Mouse (Mus musculus) right cerebral cortex, postnatal 25 days (tissue): Measurements from ENCODE around the gene Sirt2.

Experiments used
- DNase-seq: peaks from one replicate; pipeline ENCODE4 v3.0.0; 2022

Gene Sirt2

DNA sequence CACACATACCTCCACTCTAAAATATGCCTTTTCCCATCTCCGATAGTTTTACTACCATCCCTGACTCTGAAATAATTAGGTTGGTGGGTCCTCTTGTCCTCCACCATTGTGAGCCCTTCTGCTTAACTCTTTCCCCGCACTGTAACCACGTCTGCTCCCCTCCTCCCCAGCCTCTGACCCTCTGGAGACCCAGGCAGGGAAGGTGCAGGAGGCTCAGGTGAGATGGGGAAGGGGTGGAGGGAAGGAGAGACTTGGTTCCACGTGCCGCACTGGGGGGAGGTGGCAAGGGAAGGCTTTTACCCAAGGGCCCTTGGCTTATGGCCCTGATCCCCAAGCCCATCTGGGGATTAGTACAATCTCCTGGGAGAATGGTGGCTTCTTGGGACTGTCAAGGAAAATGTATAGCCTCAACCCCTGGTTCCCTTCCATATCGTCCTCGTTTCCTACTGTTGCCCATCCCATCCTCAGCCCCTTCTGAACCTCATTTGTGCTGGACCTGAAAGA is 979 bp downstream of the Sirt2 start, which contains the start of gene Nfkbib:
Gene Nfkbib (minus strand): TSS at position 51 of the 504 bp plus-strand sequence.
- no peak for DNase-seq

GRCm38 (mm10) chr7:28769414-28769958 is 3.0 kb downstream of the Sirt2 start:
- no peak for DNase-seq

GRCm38 (mm10) chr7:28770309-28770708 is 3.8 kb downstream of the Sirt2 start:
- DNase-seq, result no peak

DNA sequence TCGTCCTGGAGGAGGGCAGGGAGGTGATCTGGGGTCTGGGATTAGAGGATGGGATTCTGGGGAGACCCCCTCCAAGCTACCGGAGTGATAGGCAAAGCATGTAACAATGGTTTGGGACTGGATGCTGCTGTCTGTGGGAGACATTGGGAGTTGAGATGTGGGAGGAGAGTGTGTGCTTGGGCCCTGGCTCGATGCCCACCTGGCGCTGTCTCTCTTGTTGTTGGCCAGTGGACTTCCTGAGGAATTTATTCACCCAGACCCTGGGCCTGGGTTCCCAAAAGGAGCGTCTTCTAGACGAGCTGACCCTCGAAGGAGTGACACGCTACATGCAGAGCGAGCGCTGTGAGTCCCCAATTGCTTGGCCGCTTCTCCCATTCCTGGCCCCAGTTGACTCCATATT is 5.3 kb downstream of the Sirt2 start:
- no peak for DNase-seq

GRCm38 (mm10) chr7:28773163-28773562 is 6.6 kb downstream of the Sirt2 start:
- DNase-seq, result no peak

- no peak for DNase-seq
These were observed 7.6 kb downstream of the Sirt2 start for GRCm38 (mm10) chr7:28774164-28774563.

DNA sequence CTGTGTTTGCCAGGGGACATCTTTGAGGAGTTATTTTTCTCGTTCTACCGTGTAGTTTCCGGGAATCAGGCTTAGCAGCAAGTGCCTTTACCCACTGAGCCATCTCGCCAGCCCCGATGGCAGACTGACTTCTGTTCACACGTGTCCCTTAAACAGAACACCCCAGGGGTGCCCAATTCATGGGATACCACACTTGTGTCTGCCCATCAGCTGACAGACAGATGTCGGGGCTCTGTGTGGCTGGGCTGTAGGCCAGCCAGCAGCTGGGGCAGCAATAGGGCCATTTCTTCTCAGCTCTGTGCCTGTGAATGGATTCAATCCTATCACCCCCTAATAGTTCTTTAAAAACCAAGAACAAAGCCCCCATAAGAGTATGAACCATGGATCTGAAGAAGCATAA is 8.6 kb downstream of the Sirt2 start:
- DNase-seq, result no peak

DNA sequence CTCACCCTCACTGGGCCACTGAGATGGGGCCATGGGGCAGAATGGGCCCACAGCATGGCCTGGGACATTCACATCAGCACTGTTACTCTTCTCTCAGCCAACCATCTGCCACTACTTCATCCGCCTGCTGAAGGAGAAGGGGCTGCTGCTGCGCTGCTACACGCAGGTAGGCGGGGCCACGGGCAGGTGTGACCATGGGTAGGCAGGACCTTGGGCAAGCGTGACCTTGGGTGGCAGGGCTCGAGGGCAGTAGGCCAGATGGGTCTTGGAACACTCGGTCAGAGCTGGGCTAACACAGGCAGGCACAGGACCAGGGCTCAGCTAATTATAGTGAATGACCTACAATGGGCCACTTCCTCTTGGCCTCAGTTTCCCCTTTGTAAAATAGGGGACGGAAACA is 12.3 kb downstream of the Sirt2 start:
- no peak for DNase-seq

DNA sequence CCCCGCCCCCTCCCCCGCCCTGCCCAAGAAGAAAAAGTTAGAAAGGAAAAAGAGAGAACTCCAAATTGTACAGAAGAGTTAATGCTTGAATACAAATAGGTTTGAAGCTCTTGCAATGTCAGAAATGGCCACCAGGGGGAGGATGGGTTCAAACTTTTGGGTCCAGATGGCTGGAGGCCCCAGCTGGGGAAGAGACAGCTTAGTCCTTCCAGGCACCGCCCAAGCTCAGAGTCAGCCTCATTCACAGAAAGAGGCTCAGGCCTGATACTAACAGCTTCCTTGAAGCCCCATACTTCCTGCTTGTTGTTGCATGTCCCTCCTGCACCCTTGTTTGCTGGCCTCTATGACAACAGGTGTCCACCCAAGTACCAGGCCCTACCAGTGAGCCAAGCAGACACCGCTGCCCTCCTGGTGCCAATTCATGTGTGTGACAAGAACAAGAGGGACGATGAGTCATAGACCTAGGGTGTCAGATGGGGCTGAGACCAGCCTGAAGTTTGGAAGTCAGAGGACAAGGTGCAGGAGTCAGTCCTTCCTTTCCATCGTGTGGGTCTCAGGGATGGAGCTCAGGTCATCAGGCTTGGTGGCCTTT is 13.6 kb downstream of the Sirt2 start:
- peak; percentile 75 for DNase-seq

DNA sequence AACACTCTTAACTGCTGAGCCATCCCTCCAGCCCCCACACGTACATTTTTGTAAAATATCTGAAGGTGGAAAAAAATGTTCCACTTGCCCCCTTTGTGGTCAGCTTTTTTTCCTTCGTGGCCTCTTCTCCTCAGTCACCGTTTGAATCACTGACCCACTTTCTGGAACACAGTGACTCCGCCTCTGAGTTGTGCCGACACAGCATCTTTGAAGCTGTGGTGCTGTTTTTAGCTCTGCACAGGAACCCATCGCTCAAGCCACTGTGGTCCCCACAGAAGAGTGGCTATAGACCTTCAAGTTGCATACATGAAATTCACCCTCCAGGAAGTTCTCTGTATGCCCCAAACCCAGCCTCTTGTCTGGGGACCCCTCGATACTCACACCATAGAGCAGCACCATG is 14.3 kb downstream of the Sirt2 start:
- DNase-seq, result no peak

DNA sequence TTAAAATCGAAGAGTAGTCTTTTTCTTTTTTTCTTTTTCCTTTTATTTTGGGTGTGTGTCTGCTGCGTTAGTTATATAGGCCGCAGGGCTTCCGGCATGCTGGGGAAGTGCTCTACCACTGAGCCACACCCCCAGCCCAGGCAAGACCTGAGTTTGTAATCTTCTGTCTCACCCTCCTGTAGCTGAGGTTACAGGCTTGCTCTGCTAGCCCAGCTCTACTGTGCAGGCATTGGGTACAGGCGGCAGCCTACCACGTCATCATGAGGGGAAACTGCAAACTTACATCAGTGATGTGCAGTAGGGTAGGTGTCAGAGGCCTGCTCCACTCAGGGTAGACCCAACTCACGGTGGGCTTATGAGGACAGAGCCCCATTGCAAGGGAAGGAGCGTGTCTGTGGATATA is 14.7 kb downstream of the Sirt2 start:
- DNase-seq, result no peak

- DNase-seq, result no peak
These were observed 18.6 kb downstream of the Sirt2 start for GRCm38 (mm10) chr7:28785161-28785560.

DNA sequence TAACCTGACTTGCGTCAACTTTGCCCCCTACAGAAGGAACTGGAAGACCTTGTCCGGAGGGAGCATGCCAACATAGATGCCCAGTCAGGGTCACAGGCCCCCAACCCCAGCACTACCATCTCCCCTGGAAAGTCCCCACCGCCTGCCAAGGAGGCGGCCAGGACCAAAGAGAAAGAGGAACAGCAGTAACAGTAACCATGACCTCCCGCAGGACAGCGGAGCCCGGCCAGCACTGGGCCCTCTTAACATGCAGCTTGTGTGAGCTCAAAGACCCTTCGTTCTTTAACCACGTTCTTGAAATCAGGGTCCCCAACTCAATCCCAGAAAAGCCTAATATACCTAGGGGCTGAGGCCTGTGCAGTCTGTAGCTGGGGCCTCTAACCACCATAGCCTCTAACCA is 21.3 kb downstream of the Sirt2 start:
- DNase-seq, result no peak

GRCm38 (mm10) chr7:28788307-28789195 is 22.0 kb downstream of the Sirt2 start, which contains the start of gene Rinl:
Gene Rinl (plus strand): TSS chr7:28788969.
- no peak for DNase-seq

DNA sequence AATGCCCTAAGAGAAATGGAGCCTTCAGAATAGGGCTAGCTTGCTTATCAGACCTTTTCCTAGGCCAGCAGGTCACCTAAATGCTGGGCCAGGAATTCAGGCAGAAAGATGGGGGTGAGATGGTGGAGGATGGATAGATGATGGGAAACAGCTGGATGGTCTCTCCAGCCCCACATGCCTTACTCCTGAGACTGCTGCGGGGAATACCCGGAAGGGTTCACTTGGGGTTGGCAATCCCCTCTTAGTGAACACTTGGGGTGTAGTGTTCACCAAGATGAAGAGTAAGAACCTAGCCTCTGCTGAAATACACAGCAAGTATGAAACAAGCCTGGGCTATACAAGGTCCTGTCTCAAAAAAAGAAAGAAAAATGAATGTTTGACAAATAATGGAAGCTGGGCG is 22.7 kb downstream of the Sirt2 start:
- DNase-seq, result no peak

- DNase-seq, result no peak
These were observed 23.7 kb downstream of the Sirt2 start for GRCm38 (mm10) chr7:28790066-28790806.

GRCm38 (mm10) chr7:28791706-28792105 is 25.2 kb downstream of the Sirt2 start:
- no peak for DNase-seq

GRCm38 (mm10) chr7:28792391-28793185 is 26.1 kb downstream of the Sirt2 start:
- DNase-seq, result no peak

GRCm38 (mm10) chr7:28793834-28794233 is 27.3 kb downstream of the Sirt2 start:
- DNase-seq, result no peak

DNA sequence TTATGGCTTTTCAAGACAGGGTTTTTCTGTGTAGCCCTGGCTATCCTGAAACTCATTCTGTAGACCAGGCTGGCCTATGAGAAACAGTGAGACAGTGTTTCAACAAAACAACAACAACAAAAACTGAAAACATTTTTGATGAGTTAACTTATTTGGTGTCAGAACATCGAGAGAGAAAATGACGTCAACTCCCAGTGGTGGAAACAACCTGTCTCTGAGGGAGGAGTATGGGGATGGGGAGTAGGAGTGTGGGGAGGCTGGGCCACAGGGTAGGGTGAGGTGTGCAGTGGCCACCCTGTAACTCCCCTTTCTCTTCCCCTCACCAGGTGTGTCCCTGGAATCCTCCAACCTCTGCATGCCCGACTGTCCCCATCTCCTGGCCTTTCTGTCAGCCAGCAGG is 28.0 kb downstream of the Sirt2 start:
- no peak for DNase-seq

GRCm38 (mm10) chr7:28795832-28796231 is 29.3 kb downstream of the Sirt2 start:
- DNase-seq, result no peak

- DNase-seq, result peak; percentile 74
These were observed 30.0 kb downstream of the Sirt2 start for GRCm38 (mm10) chr7:28796562-28796975.
